Mouse (Mus musculus): Measurements from ENCODE around the gene Aph1a. TPM values are rescaled to one million over a fixed set of nuclear protein-coding genes. Genes with fewer than 3 reads are reported as not detected.

The Aph1a gene
- total and polyA plus RNA-seq, 2 experiments from 2014 or later = 46.0 to 77.2 TPM

- H3K9ac ChIP-seq = no peak overlapping the region
- no peak overlapping the region for H3K4me3 ChIP-seq (ENCODE audit: low read depth, low read length)
- H3K27me3 ChIP-seq (ENCODE audit: insufficient read depth, low read length) = no peaks in the 10 kb centered on the region
- no peaks in the 10 kb centered on the region for H3K4me1 ChIP-seq (ENCODE audit: insufficient read depth)
- H3K4me2 ChIP-seq (ENCODE audit: low read depth) = no peak overlapping the region
- TF ChIP-seq CTCF (IDR thresholded peaks at IDR 0.05; ENCODE audit: low read depth) = no peak
- peaks cover 12% of the 10 kb centered on the region; the same call in 1 of the 2 replicates for H3K36me3 ChIP-seq (ENCODE audit: insufficient read depth)
- 73% methylated on average over 14 of the region's 14 CpGs for WGBS
- H3K9me3 ChIP-seq (ENCODE audit: low read length) = no peaks in the 10 kb centered on the region
- no peak for ATAC-seq
- no peak for DNase-seq
- no peak overlapping the region for H3K27ac ChIP-seq (ENCODE audit: low read depth, low read length)
These were observed 52.0 kb downstream of the Aph1a start for GRCm38 (mm10) chr3:95945731-95946240.

Other genes with a start within 250 kb of the Aph1a start
- gene Mcl1, start 235.2 kb upstream of the Aph1a start, total RNA-seq (2014; rRNA removed) = 131 and 137 TPM in 2 replicates
- gene Mcl1, start 235.2 kb upstream of the Aph1a start, polyA plus RNA-seq (2015; fragmentation: Nextera tagmentation; extraction: Ambion mirVana) = 42.9 and 46.6 TPM in 2 replicates
- 0.81 and 1.8 TPM in 2 replicates for gene Adamtsl4, start 206.1 kb upstream of the Aph1a start, total RNA-seq (2014; rRNA removed)
- 0.67 and 2.0 TPM in 2 replicates for gene Adamtsl4, start 206.1 kb upstream of the Aph1a start, polyA plus RNA-seq (2015; fragmentation: Nextera tagmentation; extraction: Ambion mirVana)
- gene Ecm1, start 154.4 kb upstream of the Aph1a start, total RNA-seq (2014; rRNA removed) = 3.3 and 4.8 TPM in 2 replicates
- 8.3 and 8.7 TPM in 2 replicates for gene Ecm1, start 154.4 kb upstream of the Aph1a start, polyA plus RNA-seq (2015; fragmentation: Nextera tagmentation; extraction: Ambion mirVana)
- gene Tars2, start 133.8 kb upstream of the Aph1a start, total RNA-seq (2014; rRNA removed) = 40.2 and 52.6 TPM in 2 replicates
- 36.5 and 41.2 TPM in 2 replicates for gene Tars2, start 133.8 kb upstream of the Aph1a start, polyA plus RNA-seq (2015; fragmentation: Nextera tagmentation; extraction: Ambion mirVana)
- 32.2 and 43.7 TPM in 2 replicates for gene Rprd2, start 75.1 kb upstream of the Aph1a start, total RNA-seq (2014; rRNA removed)
- 17.2 and 21.0 TPM in 2 replicates for gene Rprd2, start 75.1 kb upstream of the Aph1a start, polyA plus RNA-seq (2015; fragmentation: Nextera tagmentation; extraction: Ambion mirVana)
- gene Prpf3, start 38.1 kb upstream of the Aph1a start, total RNA-seq (2014; rRNA removed) = 14.3 and 14.4 TPM in 2 replicates
- gene Prpf3, start 38.1 kb upstream of the Aph1a start, polyA plus RNA-seq (2015; fragmentation: Nextera tagmentation; extraction: Ambion mirVana) = 19.3 and 24.9 TPM in 2 replicates
- gene Mrps21, start 22.4 kb upstream of the Aph1a start, total RNA-seq (2014; rRNA removed) = 113 and 193 TPM in 2 replicates
- 251 and 296 TPM in 2 replicates for gene Mrps21, start 22.4 kb upstream of the Aph1a start, polyA plus RNA-seq (2015; fragmentation: Nextera tagmentation; extraction: Ambion mirVana)
- 3.4 and 5.9 TPM in 2 replicates for gene Ciart, start 11.7 kb upstream of the Aph1a start, total RNA-seq (2014; rRNA removed)
- 8.2 and 11.2 TPM in 2 replicates for gene Ciart, start 11.7 kb upstream of the Aph1a start, polyA plus RNA-seq (2015; fragmentation: Nextera tagmentation; extraction: Ambion mirVana)
- gene BC028528, start 2.0 kb upstream of the Aph1a start, total RNA-seq (2014; rRNA removed) = 5.7 and 9.9 TPM in 2 replicates
- 14.9 and 18.4 TPM in 2 replicates for gene BC028528, start 2.0 kb upstream of the Aph1a start, polyA plus RNA-seq (2015; fragmentation: Nextera tagmentation; extraction: Ambion mirVana)
- 5.0 and 9.4 TPM in 2 replicates for gene Car14, start 10.7 kb downstream of the Aph1a start, total RNA-seq (2014; rRNA removed)
- gene Car14, start 10.7 kb downstream of the Aph1a start, polyA plus RNA-seq (2015; fragmentation: Nextera tagmentation; extraction: Ambion mirVana) = 11.2 and 12.8 TPM in 2 replicates
- 27.5 and 34.4 TPM in 2 replicates for gene Anp32e, start 35.3 kb downstream of the Aph1a start, total RNA-seq (2014; rRNA removed)
- gene Anp32e, start 35.3 kb downstream of the Aph1a start, polyA plus RNA-seq (2015; fragmentation: Nextera tagmentation; extraction: Ambion mirVana) = 84.1 and 109 TPM in 2 replicates
- 93.5 and 135 TPM in 2 replicates for gene Plekho1, start 102.0 kb downstream of the Aph1a start, total RNA-seq (2014; rRNA removed)
- gene Plekho1, start 102.0 kb downstream of the Aph1a start, polyA plus RNA-seq (2015; fragmentation: Nextera tagmentation; extraction: Ambion mirVana) = 51.8 and 60.1 TPM in 2 replicates
- gene Vps45, start 164.5 kb downstream of the Aph1a start, total RNA-seq (2014; rRNA removed) = 59.5 and 60.5 TPM in 2 replicates
- 65.1 and 68.3 TPM in 2 replicates for gene Vps45, start 164.5 kb downstream of the Aph1a start, polyA plus RNA-seq (2015; fragmentation: Nextera tagmentation; extraction: Ambion mirVana)
- gene Otud7b, start 210.6 kb downstream of the Aph1a start, total RNA-seq (2014; rRNA removed) = 6.2 and 13.5 TPM in 2 replicates
- 5.7 and 8.8 TPM in 2 replicates for gene Otud7b, start 210.6 kb downstream of the Aph1a start, polyA plus RNA-seq (2015; fragmentation: Nextera tagmentation; extraction: Ambion mirVana)

All from forebrain, postnatal 0 days (tissue).